Mouse (Mus musculus) cerebellum, adult 2 months (tissue): ENCODE measurements at regions not wholly inside any gene's neighbourhood (a gene's known extent, or its start where the extent isn't known, plus 50 kb on each side); places are given as distances from the start of the nearest gene placed in this dataset.

Experiments used
- DNase-seq, 2 experiments: peaks; one replicate each; pipeline ENCODE4 v3.0.0; 2021
- H3K27ac ChIP-seq: fragments of 200-500 bp; 2 replicates; pipeline ENCODE4 v1.5.1; 2012; ENCODE audit warnings: low read length, control low read depth, inconsistent platforms; ENCODE audit not compliant: insufficient read depth
- H3K27me3 ChIP-seq: fragments of 200-500 bp; 2 replicates; pipeline ENCODE4 v1.6.1; 2012; ENCODE audit warnings: inconsistent platforms, mild to moderate bottlenecking, low read length, moderate library complexity; ENCODE audit not compliant: control insufficient read depth, insufficient read depth
- H3K4me1 ChIP-seq: fragments of 200-500 bp; 2 replicates; pipeline ENCODE4 v1.6.1; 2011; ENCODE audit warnings: low read length; ENCODE audit not compliant: control insufficient read depth, insufficient read depth
- H3K4me3 ChIP-seq: fragments of 200-500 bp; replicated peaks from 2 replicates; pipeline ENCODE3; 2011; ENCODE audit warnings: mild to moderate bottlenecking, low read depth, low read length, control low read depth; ENCODE audit not compliant: insufficient read depth
- CTCF ChIP-seq: fragments of 200-500 bp; IDR thresholded peaks from 2 replicates; pipeline ENCODE4 v1.5.1; 2011; ENCODE audit warnings: low read depth, mild to moderate bottlenecking, control low read depth, low read length, moderate library complexity, borderline replicate concordance; ENCODE audit not compliant: insufficient read depth
- POLR2A ChIP-seq: fragments of 200-500 bp; IDR thresholded peaks from 2 replicates; pipeline ENCODE4 v1.6.1; 2011; ENCODE audit warnings: low read length, control low read depth, borderline replicate concordance; ENCODE audit not compliant: insufficient read depth
- WGBS: fragments of 180-500 bp; shearing (Covaris S2); methylation state at CpG from one replicate; pipeline ENCODE4 v1.1.7; 2018; 5-methylcytosine and 5-hydroxymethylcytosine counted together

DNA sequence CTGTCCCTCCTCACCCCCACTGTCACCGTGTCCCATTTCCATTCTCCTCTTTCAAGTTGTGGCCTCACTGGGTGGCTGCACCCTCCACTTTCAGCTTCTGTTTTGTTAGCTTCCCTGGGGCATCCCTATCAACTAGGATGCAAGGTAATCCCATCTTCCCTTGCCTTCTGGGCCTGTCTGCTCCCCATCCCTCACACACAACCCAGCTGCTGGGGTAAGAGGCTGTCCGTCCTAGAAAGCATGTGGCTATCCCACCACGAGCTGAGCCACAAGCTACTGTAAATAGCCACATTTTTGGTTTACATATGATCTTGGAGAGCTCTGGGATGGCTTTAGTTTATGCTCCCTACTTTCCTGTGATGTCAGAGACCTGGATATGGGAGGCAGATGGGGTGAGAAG, 602.1 kb downstream of the Zfp706 start:
- WGBS, result 71% methylated on average over 3 of the region's 3 CpGs

GRCm38 (mm10) chr15:36403336-36404119, 604.0 kb downstream of the Zfp706 start:
- TF ChIP-seq CTCF (no peak), POLR2A (no peak)
- Histone ChIP-seq H3K4me1 (no peaks in the 10 kb centered on the region), H3K27me3 (no peaks in the 10 kb centered on the region), H3K4me3 (no peak overlapping the region), H3K27ac (no peak overlapping the region)
- 62% methylated on average over 6 of the region's 6 CpGs for WGBS
- no peak for DNase-seq

More for the DNA sequence above, 602.1 kb downstream of the Zfp706 start:
- no peak for DNase-seq
- Histone ChIP-seq H3K4me1 (no peaks in the 10 kb centered on the region), H3K27ac (no peak overlapping the region), H3K27me3 (no peaks in the 10 kb centered on the region), H3K4me3 (no peak overlapping the region)
- TF ChIP-seq POLR2A (no peak), CTCF (no peak)

DNA sequence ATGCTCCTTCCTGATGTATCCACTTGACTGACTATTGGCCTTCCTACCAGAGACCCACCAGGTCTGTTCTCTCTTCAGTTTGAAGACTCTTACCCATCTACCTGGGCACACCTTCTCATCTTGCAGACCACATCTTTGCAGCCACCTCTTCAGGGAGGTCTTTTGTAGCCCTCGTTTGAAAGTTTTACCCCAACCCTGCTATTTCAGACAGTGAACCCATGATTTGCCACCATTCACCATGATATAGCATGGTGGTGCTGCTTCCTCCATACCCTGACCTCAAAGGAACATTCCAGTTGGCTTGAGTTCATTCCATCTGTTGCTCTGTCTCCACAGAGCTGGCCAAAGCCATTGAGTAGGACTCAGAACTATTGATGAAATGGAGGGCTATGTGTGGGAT, 605.5 kb downstream of the Zfp706 start:
- WGBS, result 92% methylated on average over 1 of the region's 1 CpGs
- no peak for TF ChIP-seq POLR2A
- TF ChIP-seq CTCF, result no peak
- DNase-seq, result no peak
- Histone ChIP-seq H3K4me1 (no peaks in the 10 kb centered on the region), H3K27me3 (no peaks in the 10 kb centered on the region), H3K4me3 (no peak overlapping the region), H3K27ac (no peak overlapping the region)

GRCm38 (mm10) chr15:36400311-36400840, 607.2 kb downstream of the Zfp706 start:
- no peak for TF ChIP-seq POLR2A
- no peak for TF ChIP-seq CTCF
- Histone ChIP-seq H3K27ac (no peak overlapping the region), H3K4me1 (no peaks in the 10 kb centered on the region), H3K27me3 (no peaks in the 10 kb centered on the region), H3K4me3 (no peak overlapping the region)
- whole genome bisulfite sequencing, result 41% methylated on average over 9 of the region's 9 CpGs
- DNase-seq, result no peak

DNA sequence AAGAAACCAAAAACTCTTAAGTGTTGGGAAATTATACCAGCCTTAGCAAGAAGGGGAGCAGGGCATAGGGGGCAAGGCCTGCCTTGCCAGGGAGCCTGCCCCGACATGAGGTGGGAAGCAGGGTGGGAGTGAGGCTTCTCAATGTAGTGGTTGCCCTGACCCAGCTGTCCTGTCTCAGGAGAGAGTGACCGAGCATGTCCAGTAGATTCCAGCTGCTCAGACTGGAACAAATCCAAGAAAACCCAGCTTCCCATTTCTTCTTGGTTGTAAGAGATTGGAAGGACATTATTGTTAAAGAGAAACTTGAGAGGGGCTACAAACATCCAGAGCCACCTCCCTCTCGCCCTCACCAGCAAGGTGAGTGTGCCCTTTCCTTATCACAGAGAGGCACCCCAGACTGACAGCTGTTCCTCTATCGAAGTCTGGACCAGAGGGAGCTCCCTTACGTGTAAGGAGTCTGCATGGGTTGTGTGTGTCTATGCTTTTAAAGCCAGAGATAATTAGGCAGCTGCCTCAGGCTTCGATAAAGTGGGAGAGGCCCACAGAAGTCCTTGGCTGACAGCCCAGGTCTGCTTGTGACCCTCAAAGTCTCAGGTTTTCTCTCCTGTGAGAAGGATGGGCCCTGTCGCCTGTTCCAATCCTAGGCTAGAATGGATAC, 608.1 kb downstream of the Zfp706 start:
- TF ChIP-seq CTCF (no peak), POLR2A (no peak)
- Histone ChIP-seq H3K4me1 (no peaks in the 10 kb centered on the region), H3K27ac (no peak overlapping the region), H3K4me3 (no peak overlapping the region), H3K27me3 (no peaks in the 10 kb centered on the region)
- WGBS, result 46% methylated on average over 7 of the region's 7 CpGs
- no peak for DNase-seq

DNA sequence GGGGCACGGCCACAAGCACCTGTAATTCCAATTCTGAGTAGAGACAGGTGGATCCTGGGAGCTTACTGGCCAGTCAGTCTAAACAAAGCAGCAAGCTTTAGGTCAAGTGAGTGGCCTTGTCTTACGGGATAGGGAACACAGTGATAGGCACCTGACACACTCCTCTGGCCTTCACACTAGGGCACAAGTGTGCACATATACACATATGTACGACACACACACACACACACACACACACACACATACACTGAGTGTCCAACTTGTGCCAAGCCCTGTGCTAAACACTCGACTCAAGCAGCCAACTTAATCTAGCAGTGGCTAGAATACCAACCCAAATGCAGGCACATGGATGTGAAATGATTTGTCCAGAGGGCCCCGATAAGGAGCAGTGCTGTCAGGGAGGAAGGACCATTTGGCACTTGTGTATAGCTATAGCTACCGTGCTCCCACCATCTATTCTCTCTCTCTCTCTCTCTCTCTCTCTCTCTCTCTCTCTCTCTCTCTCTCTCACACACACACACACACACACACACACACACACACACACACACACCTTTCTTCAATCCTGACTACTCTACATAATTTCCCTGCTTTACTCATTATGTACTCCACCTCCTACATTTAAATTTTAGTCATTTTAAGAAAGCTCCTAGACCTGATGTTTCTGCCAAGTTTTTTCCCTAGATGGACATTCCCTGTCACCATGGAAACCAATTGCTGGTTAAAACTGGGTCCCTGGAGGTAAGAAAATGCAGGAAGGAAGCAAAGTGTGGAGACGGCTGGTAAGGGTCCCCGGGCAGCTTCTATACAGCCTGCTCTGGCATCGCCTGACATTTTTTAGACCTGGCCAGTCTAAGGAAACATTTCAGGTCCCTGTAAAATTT, 609.2 kb downstream of the Zfp706 start:
- WGBS, result 53% methylated on average over 9 of the region's 9 CpGs
- Histone ChIP-seq H3K4me1 (no peaks in the 10 kb centered on the region), H3K27ac (no peak overlapping the region), H3K27me3 (no peaks in the 10 kb centered on the region), H3K4me3 (no peak overlapping the region)
- no peak for TF ChIP-seq POLR2A
- no peak for DNase-seq

DNA sequence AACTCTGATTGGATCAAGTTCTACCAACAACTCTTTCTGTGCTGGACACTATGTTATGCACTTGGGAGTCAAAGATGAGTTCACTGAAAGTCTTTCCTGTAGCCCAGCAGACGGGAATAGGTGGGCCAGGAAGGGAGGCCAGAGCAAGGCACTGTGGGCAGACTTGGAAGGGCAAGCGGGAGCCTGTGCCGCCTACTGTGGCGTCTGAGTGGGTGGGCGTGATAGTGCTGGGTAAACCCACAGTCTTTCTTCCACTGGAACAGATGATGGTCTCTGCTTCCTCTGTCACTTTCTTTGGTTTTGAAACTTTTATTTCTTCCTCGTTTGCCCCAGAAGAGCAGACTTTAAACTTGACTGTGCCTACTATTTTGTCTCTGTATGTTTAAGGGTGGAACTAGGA, 610.8 kb downstream of the Zfp706 start:
- H3K27me3 ChIP-seq, result no peaks in the 10 kb centered on the region
- no peak for TF ChIP-seq POLR2A
- TF ChIP-seq CTCF, result no peak
- 87% methylated on average over 6 of the region's 6 CpGs for WGBS
- H3K4me3 ChIP-seq, result no peak overlapping the region
- no peaks in the 10 kb centered on the region for H3K4me1 ChIP-seq
- DNase-seq, result no peak
- no peak overlapping the region for H3K27ac ChIP-seq
